Mouse (Mus musculus) cortical plate, adult 2 months (tissue): ENCODE measurements around the gene Ern1. TPM values are rescaled to one million over a fixed set of nuclear protein-coding genes. Genes with fewer than 3 reads are reported as not detected.
A peak's percentile ranks its signal among the peaks of the same experiment; 100 is the strongest.

Experiments used
- H3K27ac ChIP-seq: fragments of 200-500 bp; 2 replicates; pipeline ENCODE4 v1.5.1; 2012; ENCODE audit warnings: low read length, control low read depth, inconsistent platforms; ENCODE audit not compliant: insufficient read depth
- H3K4me1 ChIP-seq: fragments of 200-500 bp; 2 replicates; pipeline ENCODE4 v1.6.1; 2011; ENCODE audit warnings: low read length; ENCODE audit not compliant: control insufficient read depth, insufficient read depth
- H3K4me3 ChIP-seq: fragments of 200-500 bp; 2 replicates; pipeline ENCODE4 v1.5.1; 2011; ENCODE audit warnings: mild to moderate bottlenecking, low read length, control low read depth; ENCODE audit not compliant: insufficient read depth
- CTCF ChIP-seq: fragments of 200-500 bp; IDR thresholded peaks from 2 replicates; pipeline ENCODE4 v1.5.1; 2011; ENCODE audit warnings: mild to moderate bottlenecking, control low read depth, low read length; ENCODE audit not compliant: insufficient read depth; ENCODE audit errors: extremely low read depth
- POLR2A ChIP-seq: fragments of 200-500 bp; IDR thresholded peaks from 2 replicates; pipeline ENCODE4 v1.6.1; 2011; ENCODE audit warnings: mild to moderate bottlenecking, low read length, control low read depth; ENCODE audit not compliant: insufficient read depth; ENCODE audit errors: extremely low read depth
- polyA plus RNA-seq: library from polyadenylated mRNA; depleted of rRNA; stranded (reverse); fragments of >200 nt; gene quantifications from 2 replicates; pipeline ENCODE4 v1.2.3, GENCODE M21; 2012; rRNA removed

Ern1 gene
- 6.2 and 6.5 TPM in 2 replicates for polyA plus RNA-seq

GRCm38 (mm10) chr11:106487733-106488115 lies at the start of gene Ern1:
TSS of gene Ern1 (minus strand) at chr11:106487852.
- TF ChIP-seq CTCF (no peak), POLR2A (peak; percentile 72)
- Histone ChIP-seq H3K4me1 (no peaks in the 10 kb centered on the region; the same call in 1 of the 2 replicates), H3K4me3 (peak within 1 kb of the TSS; percentile 47), H3K27ac (0 out of 2 replicates have a peak within 1 kb of the TSS, but pooled peaks have one; percentile 17)

- peaks cover 9% of the 10 kb centered on the region for H3K4me1 ChIP-seq
- TF ChIP-seq CTCF (no peak), POLR2A (no peak)
- H3K27ac ChIP-seq = peak overlapping the region; percentile 24; the same call in 1 of the 2 replicates
- no peak overlapping the region for H3K4me3 ChIP-seq
Measured at GRCm38 (mm10) chr11:106536253-106536912, 48.7 kb upstream of the Ern1 start.

GRCm38 (mm10) chr11:106535660-106536252 lies 48.1 kb upstream of the Ern1 start:
- peak overlapping the region; percentile 24; the same call in 1 of the 2 replicates for H3K27ac ChIP-seq

GRCm38 (mm10) chr11:106532248-106532790 lies 44.7 kb upstream of the Ern1 start:
- H3K4me3 ChIP-seq = no peak overlapping the region
- H3K27ac ChIP-seq = no peak overlapping the region
- peaks cover 9% of the 10 kb centered on the region for H3K4me1 ChIP-seq
- TF ChIP-seq CTCF (no peak), POLR2A (no peak)

More at GRCm38 (mm10) chr11:106535660-106536252, 48.1 kb upstream of the Ern1 start:
- Histone ChIP-seq H3K4me3 (no peak overlapping the region), H3K4me1 (peaks cover 9% of the 10 kb centered on the region)
- no peak for TF ChIP-seq POLR2A
- TF ChIP-seq CTCF = no peak

- no peak overlapping the region for H3K4me3 ChIP-seq
- H3K4me1 ChIP-seq = peaks cover 2% of the 10 kb centered on the region; the same call in 1 of the 2 replicates
- TF ChIP-seq POLR2A (no peak), CTCF (no peak)
- no peak overlapping the region for H3K27ac ChIP-seq
Measured at GRCm38 (mm10) chr11:106529786-106530185, 42.1 kb upstream of the Ern1 start.

GRCm38 (mm10) chr11:106529113-106529512 lies 41.5 kb upstream of the Ern1 start:
- no peak overlapping the region for H3K27ac ChIP-seq

GRCm38 (mm10) chr11:106527926-106528325 lies 40.3 kb upstream of the Ern1 start:
- Histone ChIP-seq H3K27ac (no peak overlapping the region), H3K4me1 (no peaks in the 10 kb centered on the region), H3K4me3 (no peak overlapping the region)
- no peak for TF ChIP-seq CTCF
- TF ChIP-seq POLR2A = no peak

More at GRCm38 (mm10) chr11:106529113-106529512, 41.5 kb upstream of the Ern1 start:
- no peak for TF ChIP-seq POLR2A
- no peak for TF ChIP-seq CTCF
- Histone ChIP-seq H3K4me3 (no peak overlapping the region), H3K4me1 (peaks cover 2% of the 10 kb centered on the region; the same call in 1 of the 2 replicates)

- no peak overlapping the region for H3K27ac ChIP-seq
- H3K4me3 ChIP-seq = no peak overlapping the region
- H3K4me1 ChIP-seq = no peaks in the 10 kb centered on the region
- TF ChIP-seq CTCF (no peak), POLR2A (no peak)
Measured at GRCm38 (mm10) chr11:106527147-106527821, 39.6 kb upstream of the Ern1 start.

- Histone ChIP-seq H3K27ac (no peak overlapping the region), H3K4me3 (no peak overlapping the region), H3K4me1 (no peaks in the 10 kb centered on the region)
- TF ChIP-seq POLR2A (no peak), CTCF (no peak)
Measured at GRCm38 (mm10) chr11:106522538-106522937, 34.9 kb upstream of the Ern1 start.
